Mouse (Mus musculus) brain, embryonic 14.5 days (tissue): ENCODE data around the gene Plscr2.

Source experiments
- CTCF ChIP-seq: fragments of 200-500 bp; IDR thresholded peaks from 2 replicates; pipeline ENCODE4 v1.5.1; 2012; ENCODE audit warnings: inconsistent platforms, mild to moderate bottlenecking, moderate library complexity, borderline replicate concordance; ENCODE audit not compliant: insufficient read depth, insufficient read length; ENCODE audit errors: extremely low read depth
- POLR2A ChIP-seq: fragments of 200-500 bp; IDR thresholded peaks from 2 replicates; pipeline ENCODE4 v1.6.1; 2012; ENCODE audit warnings: mild to moderate bottlenecking, inconsistent platforms, borderline replicate concordance; ENCODE audit not compliant: poor library complexity, insufficient read depth, insufficient read length, severe bottlenecking; ENCODE audit errors: extremely low read depth

DNA sequence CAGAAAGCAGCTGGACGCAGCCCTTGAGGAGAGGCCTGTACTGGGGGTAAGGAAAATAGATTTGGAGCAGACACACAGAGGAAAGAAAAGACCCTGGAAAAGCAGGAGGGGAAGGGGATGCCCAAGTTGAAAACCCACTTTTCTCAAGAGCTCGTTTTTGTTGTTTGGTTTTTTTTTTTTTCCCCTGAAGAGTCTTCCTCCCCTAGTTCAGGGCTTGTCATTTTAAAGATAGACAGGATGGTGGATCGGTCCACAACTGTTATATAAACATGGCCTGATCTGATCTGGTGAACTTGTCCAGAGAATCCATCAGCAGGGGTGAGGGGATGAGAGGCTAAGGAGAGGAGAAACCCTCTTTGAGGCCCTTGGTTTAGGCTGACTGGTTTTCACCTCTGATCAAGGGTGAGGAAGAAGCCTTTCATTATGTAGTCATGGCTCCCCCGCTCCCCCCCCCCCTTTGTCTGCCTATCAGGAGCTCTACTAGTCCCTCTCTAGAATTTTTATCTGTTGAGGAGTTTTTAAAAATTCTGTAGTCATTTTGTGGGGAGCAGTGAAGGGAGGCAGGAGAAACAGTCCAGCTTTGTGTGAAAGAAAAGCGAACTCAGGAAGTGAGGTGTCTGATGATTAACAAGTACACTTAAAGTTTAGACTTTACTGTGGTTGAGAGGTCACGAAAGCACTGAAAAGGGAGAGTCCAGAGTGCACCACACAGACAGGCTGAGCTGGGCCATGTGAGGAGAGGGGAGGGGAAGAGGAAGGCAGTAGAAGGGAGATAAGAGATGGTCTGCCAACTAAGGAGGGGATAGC lies 1.2 kb upstream of the Plscr2 start:
- no peak for TF ChIP-seq CTCF
- no peak for TF ChIP-seq POLR2A
